Mouse (Mus musculus): ENCODE measurements around the gene 1110032F04Rik.

Gene 1110032F04Rik

DNA sequence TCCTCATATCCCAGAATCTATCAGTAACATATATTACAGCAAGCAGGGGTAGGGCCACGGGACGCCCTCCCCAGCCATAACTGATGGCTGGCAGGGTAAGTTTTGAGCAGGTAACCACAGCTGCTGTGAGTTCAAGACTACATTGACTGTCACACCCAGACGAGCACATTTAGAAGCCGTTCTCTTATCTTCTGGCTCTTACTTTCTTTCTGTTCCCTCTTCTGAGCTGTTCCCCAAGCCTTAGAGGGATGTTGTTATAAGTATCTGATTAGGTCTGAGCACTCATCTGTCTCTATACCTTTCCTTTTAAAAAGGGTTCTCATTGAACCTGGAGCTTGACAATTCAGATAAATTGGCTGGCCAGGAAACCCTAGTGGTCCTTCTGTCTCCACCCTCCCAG is 38.1 kb downstream of the 1110032F04Rik start:
- no peak for DNase-seq (ENCODE audit: low spot score in 2 of 2)

Measured in right cerebral cortex, postnatal 36 days (tissue).